Mouse (Mus musculus): Measurements from ENCODE around the gene Smim24. TPM values are rescaled to one million over a fixed set of nuclear protein-coding genes. Genes with fewer than 3 reads are reported as not detected.

Smim24 gene
- polyA plus RNA-seq, 1 experiment from 2014 or later, result 3.8 TPM

- peaks cover 59% of the 10 kb centered on the region for H3K36me3 ChIP-seq (ENCODE audit: control insufficient read depth, insufficient read depth, low read length)
- H3K27ac ChIP-seq (replicated peaks in 1 of 2; ENCODE audit: control insufficient read depth in 1 of 2, insufficient read depth in 1 of 2, low read depth in 2 of 2, low read length in 2 of 2), result peak overlapping the region; percentile 42 to 97
- no peaks in the 10 kb centered on the region for H3K27me3 ChIP-seq (ENCODE audit: control insufficient read depth, insufficient read depth, low read length)
- H3K4me1 ChIP-seq (ENCODE audit: control insufficient read depth in 2 of 2, insufficient read depth in 2 of 2, low read length in 2 of 2), result peaks cover 52 to 80% of the 10 kb centered on the region in 2 experiments
- H3K4me3 ChIP-seq (ENCODE audit: control insufficient read depth in 1 of 2, insufficient read depth in 1 of 2, low read depth in 1 of 2, low read length in 2 of 2), result peak overlapping the region; percentile 26 to 34
- 0 out of 2 replicates have a peak, but pooled peaks have one; percentile 17 for ATAC-seq (ENCODE audit: insufficient number of reproducible peaks, insufficient read depth, low FRiP score, low read depth)
- H3K9me3 ChIP-seq (ENCODE audit: control insufficient read depth, low read length), result no peaks in the 10 kb centered on the region
- H3K9ac ChIP-seq (ENCODE audit: low read length), result peak overlapping the region; percentile 64
- peak overlapping the region; percentile 56 for H3K4me2 ChIP-seq (ENCODE audit: low read length)
- WGBS, result 22% methylated on average over 31 of the region's 31 CpGs
Observed at GRCm38 (mm10) chr10:81407539-81408423, 14.9 kb downstream of the Smim24 start.

DNA sequence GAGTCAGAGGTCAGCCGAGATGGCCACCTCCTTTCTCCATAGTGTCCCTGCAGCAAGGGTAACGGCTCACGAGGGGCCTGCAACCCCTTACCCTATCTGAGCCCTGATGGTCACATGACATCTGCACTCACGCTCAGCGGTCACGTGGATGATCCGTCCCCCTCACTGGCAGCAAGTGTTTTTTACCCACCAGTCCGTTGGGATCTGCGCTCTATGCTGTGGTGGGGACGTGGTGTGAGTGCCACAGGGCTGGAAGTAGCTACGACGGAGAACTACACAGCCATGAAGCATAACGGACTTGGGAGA is 15.5 kb downstream of the Smim24 start:
- H3K36me3 ChIP-seq (ENCODE audit: control insufficient read depth, insufficient read depth, low read length), result peaks cover 57% of the 10 kb centered on the region
- peak overlapping the region; percentile 38; the same call in 1 of the 2 replicates for H3K9ac ChIP-seq (ENCODE audit: low read length)
- H3K4me2 ChIP-seq (ENCODE audit: low read length), result no peak overlapping the region

DNA sequence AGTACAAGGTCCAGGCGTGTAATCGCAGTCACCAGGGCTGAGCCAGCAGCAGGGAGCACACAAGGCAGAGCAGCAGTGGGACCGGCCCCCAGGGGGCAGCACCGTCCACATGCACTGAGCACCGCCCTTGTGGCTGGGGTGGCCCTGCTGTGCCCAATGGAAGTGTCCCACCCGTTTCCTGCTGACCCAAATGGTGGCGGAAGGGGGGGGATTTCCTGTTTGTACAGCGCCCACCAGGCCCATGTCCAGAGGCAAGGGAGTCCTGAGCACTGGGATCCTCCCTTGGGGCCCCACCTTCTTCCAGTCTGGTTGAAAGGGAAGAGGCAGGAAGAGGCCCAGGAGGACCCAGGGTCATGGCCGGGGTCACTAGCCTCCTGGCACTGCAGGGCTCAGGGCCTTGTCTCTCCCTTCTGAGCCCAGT is 16.0 kb downstream of the Smim24 start:
- 26% methylated on average over 9 of the region's 9 CpGs for WGBS
- peak; percentile 37 for ATAC-seq (ENCODE audit: insufficient number of reproducible peaks, insufficient read depth, low FRiP score, low read depth)
- no peaks in the 10 kb centered on the region for H3K27me3 ChIP-seq (ENCODE audit: control insufficient read depth, insufficient read depth, low read length)
- no peak overlapping the region for H3K4me3 ChIP-seq (ENCODE audit: control insufficient read depth in 1 of 2, insufficient read depth in 1 of 2, low read depth in 1 of 2, low read length in 2 of 2)
- no peaks in the 10 kb centered on the region for H3K9me3 ChIP-seq (ENCODE audit: control insufficient read depth, low read length)
- peaks cover 59 to 81% of the 10 kb centered on the region in 2 experiments for H3K4me1 ChIP-seq (ENCODE audit: control insufficient read depth in 2 of 2, insufficient read depth in 2 of 2, low read length in 2 of 2)
- H3K27ac ChIP-seq (replicated peaks in 1 of 2; ENCODE audit: control insufficient read depth in 1 of 2, insufficient read depth in 1 of 2, low read depth in 2 of 2, low read length in 2 of 2), result peak overlapping the region; percentile 24 to 97
- H3K4me2 ChIP-seq (ENCODE audit: low read length), result no peak overlapping the region
- peaks cover 52% of the 10 kb centered on the region for H3K36me3 ChIP-seq (ENCODE audit: control insufficient read depth, insufficient read depth, low read length)
- H3K9ac ChIP-seq (ENCODE audit: low read length), result no peak overlapping the region; the same call in 1 of the 2 replicates

More for the DNA sequence above, 15.5 kb downstream of the Smim24 start:
- Histone ChIP-seq H3K4me1 (ENCODE audit: control insufficient read depth in 2 of 2, insufficient read depth in 2 of 2, low read length in 2 of 2) (peaks cover 55 to 80% of the 10 kb centered on the region in 2 experiments), H3K9me3 (ENCODE audit: control insufficient read depth, low read length) (no peaks in the 10 kb centered on the region), H3K27ac (replicated peaks in 1 of 2; ENCODE audit: control insufficient read depth in 1 of 2, insufficient read depth in 1 of 2, low read depth in 2 of 2, low read length in 2 of 2) (peak overlapping the region; percentile 24 to 97; a peak in 3 of 4 replicates), H3K4me3 (ENCODE audit: control insufficient read depth in 1 of 2, insufficient read depth in 1 of 2, low read depth in 1 of 2, low read length in 2 of 2) (no peak overlapping the region), H3K27me3 (ENCODE audit: control insufficient read depth, insufficient read depth, low read length) (no peaks in the 10 kb centered on the region)
- no peak for ATAC-seq (ENCODE audit: insufficient number of reproducible peaks, insufficient read depth, low FRiP score, low read depth)
- WGBS, result 46% methylated on average over 13 of the region's 13 CpGs

GRCm38 (mm10) chr10:81409330-81409729 is 16.5 kb downstream of the Smim24 start:
- no peaks in the 10 kb centered on the region for H3K27me3 ChIP-seq (ENCODE audit: control insufficient read depth, insufficient read depth, low read length)
- 38% methylated on average over 6 of the region's 8 CpGs for WGBS
- H3K4me2 ChIP-seq (ENCODE audit: low read length), result peak overlapping the region; percentile 35
- H3K4me1 ChIP-seq (ENCODE audit: control insufficient read depth in 2 of 2, insufficient read depth in 2 of 2, low read length in 2 of 2), result peaks cover 63 to 84% of the 10 kb centered on the region in 2 experiments
- ATAC-seq (ENCODE audit: insufficient number of reproducible peaks, insufficient read depth, low FRiP score, low read depth), result no peak
- H3K36me3 ChIP-seq (ENCODE audit: control insufficient read depth, insufficient read depth, low read length), result peaks cover 47% of the 10 kb centered on the region
- H3K4me3 ChIP-seq (ENCODE audit: control insufficient read depth in 1 of 2, insufficient read depth in 1 of 2, low read depth in 1 of 2, low read length in 2 of 2), result peak overlapping the region; percentile 6 to 12; a peak in 3 of 4 replicates
- peak overlapping the region; percentile 33 to 97 for H3K27ac ChIP-seq (replicated peaks in 1 of 2; ENCODE audit: control insufficient read depth in 1 of 2, insufficient read depth in 1 of 2, low read depth in 2 of 2, low read length in 2 of 2)
- H3K9ac ChIP-seq (ENCODE audit: low read length), result peak overlapping the region; percentile 28; the same call in 1 of the 2 replicates
- H3K9me3 ChIP-seq (ENCODE audit: control insufficient read depth, low read length), result no peaks in the 10 kb centered on the region

- Histone ChIP-seq H3K9me3 (ENCODE audit: control insufficient read depth, low read length) (no peaks in the 10 kb centered on the region), H3K4me2 (ENCODE audit: low read length) (peak overlapping the region; percentile 35), H3K4me1 (ENCODE audit: control insufficient read depth in 2 of 2, insufficient read depth in 2 of 2, low read length in 2 of 2) (peaks cover 71 to 94% of the 10 kb centered on the region in 2 experiments), H3K9ac (ENCODE audit: low read length) (no peak overlapping the region; the same call in 1 of the 2 replicates), H3K4me3 (ENCODE audit: control insufficient read depth in 1 of 2, insufficient read depth in 1 of 2, low read depth in 1 of 2, low read length in 2 of 2) (no peak overlapping the region), H3K27ac (replicated peaks in 1 of 2; ENCODE audit: control insufficient read depth in 1 of 2, insufficient read depth in 1 of 2, low read depth in 2 of 2, low read length in 2 of 2) (peak overlapping the region; percentile 56 to 97), H3K36me3 (ENCODE audit: control insufficient read depth, insufficient read depth, low read length) (peaks cover 44% of the 10 kb centered on the region), H3K27me3 (ENCODE audit: control insufficient read depth, insufficient read depth, low read length) (no peaks in the 10 kb centered on the region)
- WGBS, result 60% methylated on average over 4 of the region's 4 CpGs
- no peak for ATAC-seq (ENCODE audit: insufficient number of reproducible peaks, insufficient read depth, low FRiP score, low read depth)
Observed at GRCm38 (mm10) chr10:81410350-81410749, 17.5 kb downstream of the Smim24 start.

DNA sequence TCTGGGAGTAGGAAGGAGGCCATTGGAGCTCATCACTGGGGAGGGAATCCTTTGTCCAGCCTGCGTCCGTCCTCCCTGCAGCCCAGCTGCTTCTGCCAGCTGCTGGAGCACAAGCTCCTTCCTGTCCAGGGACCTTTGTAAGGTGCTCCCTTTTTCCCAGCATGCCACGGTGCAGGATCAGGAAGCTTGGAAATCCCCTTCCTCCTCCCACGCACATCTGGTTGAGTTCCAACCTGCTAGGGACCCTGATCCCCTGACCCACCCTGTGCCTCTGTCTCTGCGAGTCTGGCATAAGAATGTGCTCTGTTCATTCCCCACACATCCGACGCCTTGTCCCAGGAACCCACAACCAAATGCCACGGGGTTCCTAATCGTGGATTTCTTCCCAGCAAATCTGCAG is 18.1 kb downstream of the Smim24 start:
- Histone ChIP-seq H3K4me2 (ENCODE audit: low read length) (peak overlapping the region; percentile 52), H3K27ac (replicated peaks in 1 of 2; ENCODE audit: control insufficient read depth in 1 of 2, insufficient read depth in 1 of 2, low read depth in 2 of 2, low read length in 2 of 2) (peak overlapping the region; percentile 92 to 97), H3K4me3 (ENCODE audit: control insufficient read depth in 1 of 2, insufficient read depth in 1 of 2, low read depth in 1 of 2, low read length in 2 of 2) (no peak overlapping the region), H3K27me3 (ENCODE audit: control insufficient read depth, insufficient read depth, low read length) (no peaks in the 10 kb centered on the region), H3K9me3 (ENCODE audit: control insufficient read depth, low read length) (no peaks in the 10 kb centered on the region), H3K36me3 (ENCODE audit: control insufficient read depth, insufficient read depth, low read length) (peaks cover 38% of the 10 kb centered on the region), H3K4me1 (ENCODE audit: control insufficient read depth in 2 of 2, insufficient read depth in 2 of 2, low read length in 2 of 2) (peaks cover 72 to 93% of the 10 kb centered on the region in 2 experiments), H3K9ac (ENCODE audit: low read length) (peak overlapping the region; percentile 49)
- ATAC-seq (ENCODE audit: insufficient number of reproducible peaks, insufficient read depth, low FRiP score, low read depth), result no peak
- WGBS, result 66% methylated on average over 9 of the region's 9 CpGs

DNA sequence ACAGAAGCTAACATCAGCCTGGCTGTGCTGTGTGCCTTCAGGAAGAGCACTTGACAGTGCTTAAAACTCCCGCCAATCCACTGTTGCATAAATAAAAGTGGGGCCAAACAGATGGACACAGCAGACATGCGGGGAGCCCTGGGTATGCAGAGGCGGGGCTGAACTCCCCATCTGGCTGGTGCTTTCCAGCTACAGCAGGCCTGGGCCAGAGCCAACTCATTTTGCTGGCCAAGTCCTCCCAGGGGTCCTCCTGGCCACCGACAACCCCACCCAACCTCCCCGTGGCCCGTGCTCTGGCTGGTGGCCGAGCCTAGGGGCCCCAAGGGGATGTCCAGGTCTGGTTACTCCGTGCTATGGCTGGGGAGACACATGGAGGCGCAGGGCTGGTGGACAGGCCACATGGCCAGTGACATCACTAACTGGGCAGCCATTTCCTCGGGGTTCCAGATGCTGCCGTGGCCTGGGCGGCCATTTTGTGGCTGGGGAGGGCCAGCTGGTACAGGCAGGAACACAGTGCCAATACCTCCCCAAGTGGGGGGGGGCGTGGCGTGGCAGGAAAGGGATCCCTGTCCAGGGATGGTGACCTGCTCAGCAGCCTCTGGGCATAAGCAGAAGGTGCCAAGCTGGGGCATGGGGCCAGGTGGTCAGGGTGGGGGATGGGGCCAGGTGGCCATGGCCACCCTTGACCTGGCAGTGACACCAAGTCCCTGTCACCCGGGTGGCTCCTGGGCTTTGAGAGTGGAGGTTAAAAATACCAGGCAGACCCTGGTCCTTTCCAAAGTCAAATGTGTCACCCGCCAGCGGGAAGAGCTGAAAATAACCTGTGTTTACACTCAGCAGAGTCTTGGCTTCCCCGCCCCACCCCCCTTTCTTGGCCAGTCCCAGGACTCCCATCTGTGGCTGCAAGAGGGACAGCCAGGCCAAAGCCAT is 18.9 kb downstream of the Smim24 start:
- Histone ChIP-seq H3K4me3 (ENCODE audit: control insufficient read depth in 1 of 2, insufficient read depth in 1 of 2, low read depth in 1 of 2, low read length in 2 of 2) (no peak overlapping the region; a peak in 1 of 4 replicates), H3K27ac (replicated peaks in 1 of 2; ENCODE audit: control insufficient read depth in 1 of 2, insufficient read depth in 1 of 2, low read depth in 2 of 2, low read length in 2 of 2) (peak overlapping the region; percentile 92 to 97), H3K9ac (ENCODE audit: low read length) (peak overlapping the region; percentile 55), H3K4me1 (ENCODE audit: control insufficient read depth in 2 of 2, insufficient read depth in 2 of 2, low read length in 2 of 2) (peaks cover 71 to 94% of the 10 kb centered on the region in 2 experiments), H3K27me3 (ENCODE audit: control insufficient read depth, insufficient read depth, low read length) (no peaks in the 10 kb centered on the region), H3K4me2 (ENCODE audit: low read length) (peak overlapping the region; percentile 52), H3K9me3 (ENCODE audit: control insufficient read depth, low read length) (no peaks in the 10 kb centered on the region), H3K36me3 (ENCODE audit: control insufficient read depth, insufficient read depth, low read length) (peaks cover 31% of the 10 kb centered on the region)
- WGBS, result 31% methylated on average over 18 of the region's 18 CpGs
- ATAC-seq (ENCODE audit: insufficient number of reproducible peaks, insufficient read depth, low FRiP score, low read depth), result peak; percentile 29

Data from heart, embryonic 14.5 days (tissue).